47 mouse cellular contexts compared by ENCODE assay signal in genomic region chr3:159621026-159621425, GRCm38 (mm10). TPM values are rescaled to one million over a fixed set of nuclear protein-coding genes. Genes with fewer than 3 reads are reported as not detected.
"Had no signal": no experiment of that assay in that cellular context is flagged by ENCODE, and none has a peak within 500 bp of the region (broad histone marks: within the 10 kb centered on the region; RNA-seq: fewer than 3 reads in every experiment).

No protein-coding gene starts in this region.

- DNase-seq: heart, adult 2 months; heart, postnatal 10 days; heart, postnatal 14 days; heart, postnatal 36 days; kidney, adult 11 months; kidney, adult 18-20 months; kidney, adult 2 months; kidney, adult 8-10 months; kidney, adult 9 months; kidney, postnatal 10 days; kidney, postnatal 14 days; kidney, postnatal 25 days; kidney, postnatal 36 days; kidney, postnatal 4 days; layer of hippocampus, adult 9-11 months; layer of hippocampus, postnatal 36 days had no signal

- H3K4me2 ChIP-seq: heart, embryonic 11.5 days; heart, embryonic 12.5 days; heart, embryonic 13.5 days; heart, embryonic 15.5 days; hindbrain, embryonic 12.5 days; hindbrain, embryonic 13.5 days; hindbrain, embryonic 14.5 days; hindbrain, embryonic 15.5 days; kidney, embryonic 15.5 days had no signal

- ATAC-seq: hindbrain, embryonic 16.5 days; hindbrain, postnatal 0 days; inflammation-experienced regulatory T-cells, adult 6 months had no signal

- H3K4me3 ChIP-seq: heart, adult 2 months; heart, embryonic 12.5 days; heart, embryonic 13.5 days; heart, embryonic 15.5 days; hindbrain, embryonic 10.5 days; hindbrain, embryonic 12.5 days; hindbrain, embryonic 13.5 days; hindbrain, embryonic 15.5 days; kidney, embryonic 15.5 days; layer of hippocampus, adult 2 months; left cerebral cortex, adult 2 months had no signal

- H3K9me3 ChIP-seq: heart, embryonic 12.5 days; heart, embryonic 13.5 days; heart, embryonic 15.5 days; hindbrain, embryonic 10.5 days; hindbrain, embryonic 12.5 days; hindbrain, embryonic 13.5 days; hindbrain, embryonic 15.5 days; kidney, embryonic 15.5 days had no signal

- H3K27ac ChIP-seq: heart, adult 2 months; heart, embryonic 13.5 days; heart, embryonic 15.5 days; hindbrain, embryonic 10.5 days; hindbrain, embryonic 12.5 days; hindbrain, embryonic 13.5 days; hindbrain, embryonic 14.5 days; hindbrain, embryonic 15.5 days; hindbrain, postnatal 0 days; kidney, embryonic 15.5 days; kidney, postnatal 0 days; layer of hippocampus, adult 2 months; left cerebral cortex, adult 2 months had no signal

- H3K36me3 ChIP-seq: heart, embryonic 12.5 days; heart, embryonic 13.5 days; heart, embryonic 15.5 days; hindbrain, embryonic 10.5 days; hindbrain, embryonic 12.5 days; hindbrain, embryonic 13.5 days; hindbrain, embryonic 15.5 days; kidney, embryonic 15.5 days had no signal

- H3K27me3 ChIP-seq: heart, embryonic 12.5 days; heart, embryonic 13.5 days; heart, embryonic 15.5 days; hindbrain, embryonic 12.5 days; hindbrain, embryonic 13.5 days; hindbrain, embryonic 15.5 days; kidney, embryonic 15.5 days had no signal

- H3K4me1 ChIP-seq: heart, embryonic 12.5 days; heart, embryonic 13.5 days; heart, embryonic 15.5 days; hindbrain, embryonic 10.5 days; hindbrain, embryonic 12.5 days; hindbrain, embryonic 13.5 days; hindbrain, embryonic 15.5 days; kidney, embryonic 15.5 days had no signal

- H3K9ac ChIP-seq: heart, embryonic 12.5 days; heart, embryonic 13.5 days; heart, embryonic 15.5 days; hindbrain, embryonic 12.5 days; hindbrain, embryonic 13.5 days; hindbrain, embryonic 14.5 days; hindbrain, embryonic 15.5 days; kidney, embryonic 15.5 days had no signal

RNA-seq across cellular contexts. Expression of gene Rpe65, which starts 22.1 kb away (rescaled TPM):
- total RNA-seq: heart, adult 2 months; heart, adult 8-10 months; heart, postnatal 10 days; heart, postnatal 14 days; heart, postnatal 25 days; heart, postnatal 36 days; hematopoietic stem cell, adult 5-6 weeks; hindbrain, postnatal 0 days; layer of hippocampus, adult 18-20 months; layer of hippocampus, adult 8-10 months; layer of hippocampus, postnatal 10 days; layer of hippocampus, postnatal 14 days; layer of hippocampus, postnatal 36 days; left cerebral cortex, postnatal 10 days had no signal
- polyA plus RNA-seq: heart, adult 2 months; heart, embryonic 11.5 days; heart, embryonic 12.5 days; heart, embryonic 13.5 days; heart, embryonic 14.5 days; heart, embryonic 15.5 days; heart, embryonic 16.5 days; heart, postnatal 0 days; hindbrain, embryonic 10.5 days; hindbrain, embryonic 11.5 days; hindbrain, embryonic 12.5 days; hindbrain, embryonic 13.5 days; hindbrain, embryonic 14.5 days; hindbrain, embryonic 15.5 days; hindbrain, embryonic 16.5 days; hindbrain, postnatal 0 days; inflammation-experienced regulatory T-cells, adult 6 months; intestine, embryonic 14.5 days; kidney, adult 2 months; kidney, embryonic 14.5 days; kidney, embryonic 15.5 days; kidney, embryonic 16.5 days; kidney, postnatal 0 days had no signal
